Mouse (Mus musculus) lung, postnatal 0 days (tissue): ENCODE measurements at regions not wholly inside any gene's neighbourhood (a gene's known extent, or its start where the extent isn't known, plus 50 kb on each side); places are given as distances from the start of the nearest gene placed in this dataset.

ENCODE experiments used
- ATAC-seq: fragments of 200-750 bp; cut with Nextera tagmentation; 2 replicates; pipeline ENCODE4 v1.8.0; 2017; ENCODE audit warnings: moderate library complexity
- DNase-seq: peaks from one replicate; pipeline ENCODE4 v3.0.0-alpha.2; 2016; ENCODE audit warnings: low spot score
- H3K27ac ChIP-seq: fragments of 300-500 bp; sonication (generic); 2 replicates; pipeline ENCODE4 v1.5.1; 2014; ENCODE audit warnings: antibody characterized with exemption, mild to moderate bottlenecking, low read length, mixed read lengths
- H3K27me3 ChIP-seq: fragments of 300-500 bp; sonication (generic); replicated peaks from 2 replicates; pipeline ENCODE4 v1.6.1; 2014; ENCODE audit warnings: low read length, mixed read lengths; ENCODE audit not compliant: insufficient read depth
- H3K36me3 ChIP-seq: fragments of 300-500 bp; sonication (generic); 2 replicates; pipeline ENCODE4 v1.6.1; 2014; ENCODE audit warnings: low read length, mixed read lengths; ENCODE audit not compliant: insufficient read depth
- H3K4me1 ChIP-seq: fragments of 300-500 bp; sonication (generic); 2 replicates; pipeline ENCODE4 v1.6.1; 2014; ENCODE audit warnings: antibody characterized with exemption, low read depth, low read length, mixed read lengths; ENCODE audit not compliant: insufficient read depth
- H3K4me2 ChIP-seq: fragments of 300-500 bp; sonication (generic); replicated peaks from 2 replicates; pipeline ENCODE4 v1.6.1; 2014; ENCODE audit warnings: low read depth, mild to moderate bottlenecking, low read length, moderate library complexity, mixed read lengths
- H3K4me3 ChIP-seq: fragments of 300-500 bp; sonication (generic); 2 replicates; pipeline ENCODE4 v1.5.1; 2014; ENCODE audit warnings: low read depth, low read length
- H3K9ac ChIP-seq: fragments of 300-500 bp; sonication (generic); replicated peaks from 2 replicates; pipeline ENCODE4 v1.6.1; 2014; ENCODE audit warnings: low read depth, mild to moderate bottlenecking
- H3K9me3 ChIP-seq: fragments of 300-500 bp; sonication (generic); 2 replicates; pipeline ENCODE4 v1.6.1; 2016; ENCODE audit warnings: low read length, mixed read lengths
- CTCF ChIP-seq: IDR thresholded peaks from 2 replicates; pipeline ENCODE4 v1.5.1; 2016; ENCODE audit warnings: antibody characterized with exemption, mild to moderate bottlenecking
- EP300 ChIP-seq: IDR thresholded peaks from 2 replicates; pipeline ENCODE4 v1.6.1; 2016; ENCODE audit warnings: antibody characterized with exemption, mild to moderate bottlenecking, control low read depth
- WGBS: fragments of 180-500 bp; shearing (Covaris S2); extraction: QIAGEN DNeasy Blood & Tissue Kit; methylation state at CpG from one replicate; pipeline ENCODE4 v1.1.7; 2014; 5-methylcytosine and 5-hydroxymethylcytosine counted together

GRCm38 (mm10) chr13:45189389-45189788 is 110.9 kb downstream of the Gm9817 start:
- Histone ChIP-seq H3K4me1 (no peaks in the 10 kb centered on the region), H3K27ac (no peak overlapping the region), H3K4me2 (no peak overlapping the region), H3K27me3 (no peaks in the 10 kb centered on the region), H3K36me3 (no peaks in the 10 kb centered on the region), H3K4me3 (no peak overlapping the region), H3K9ac (no peak overlapping the region), H3K9me3 (no peaks in the 10 kb centered on the region)
- DNase-seq = no peak
- no peak for TF ChIP-seq EP300
- TF ChIP-seq CTCF = no peak
- 65% methylated on average over 6 of the region's 6 CpGs for WGBS
- ATAC-seq = no peak

GRCm38 (mm10) chr13:45190151-45190550 is 111.7 kb downstream of the Gm9817 start:
- no peak overlapping the region for H3K27ac ChIP-seq
- H3K4me3 ChIP-seq = no peak overlapping the region
- no peaks in the 10 kb centered on the region for H3K9me3 ChIP-seq
- H3K27me3 ChIP-seq = no peaks in the 10 kb centered on the region
- ATAC-seq (no peak), DNase-seq (no peak)
- H3K9ac ChIP-seq = no peak overlapping the region
- H3K4me2 ChIP-seq = no peak overlapping the region
- TF ChIP-seq EP300 (no peak), CTCF (no peak)
- no peaks in the 10 kb centered on the region for H3K36me3 ChIP-seq
- 67% methylated on average over 4 of the region's 4 CpGs for WGBS
- no peaks in the 10 kb centered on the region for H3K4me1 ChIP-seq

- DNase-seq (no peak), ATAC-seq (no peak)
- 59% methylated on average over 8 of the region's 8 CpGs for WGBS
- no peaks in the 10 kb centered on the region for H3K9me3 ChIP-seq
- no peaks in the 10 kb centered on the region for H3K4me1 ChIP-seq
- TF ChIP-seq EP300 = no peak
- TF ChIP-seq CTCF = no peak
- no peak overlapping the region for H3K27ac ChIP-seq
- no peak overlapping the region for H3K9ac ChIP-seq
- H3K36me3 ChIP-seq = no peaks in the 10 kb centered on the region
- no peaks in the 10 kb centered on the region for H3K27me3 ChIP-seq
- no peak overlapping the region for H3K4me3 ChIP-seq
- H3K4me2 ChIP-seq = no peak overlapping the region
Measured at GRCm38 (mm10) chr13:45192079-45192478, 113.6 kb downstream of the Gm9817 start.

- Histone ChIP-seq H3K27ac (no peak overlapping the region), H3K27me3 (no peaks in the 10 kb centered on the region), H3K4me1 (no peaks in the 10 kb centered on the region), H3K36me3 (no peaks in the 10 kb centered on the region), H3K4me3 (no peak overlapping the region), H3K9ac (no peak overlapping the region), H3K9me3 (no peaks in the 10 kb centered on the region), H3K4me2 (no peak overlapping the region)
- no peak for DNase-seq
- no peak for TF ChIP-seq EP300
- TF ChIP-seq CTCF = no peak
- 52% methylated on average over 2 of the region's 2 CpGs for WGBS
- ATAC-seq = no peak
Measured at GRCm38 (mm10) chr13:45195562-45195961, 117.1 kb downstream of the Gm9817 start.

- Histone ChIP-seq H3K9me3 (no peaks in the 10 kb centered on the region), H3K27me3 (no peaks in the 10 kb centered on the region), H3K4me3 (no peak overlapping the region), H3K27ac (no peak overlapping the region), H3K4me2 (no peak overlapping the region), H3K4me1 (no peaks in the 10 kb centered on the region), H3K36me3 (no peaks in the 10 kb centered on the region), H3K9ac (no peak overlapping the region)
- no peak for ATAC-seq
- TF ChIP-seq EP300 (no peak), CTCF (no peak)
- DNase-seq = no peak
Measured at GRCm38 (mm10) chr13:45196363-45196762, 117.9 kb downstream of the Gm9817 start.

GRCm38 (mm10) chr13:45200511-45201120 is 122.1 kb downstream of the Gm9817 start:
- WGBS = 18% methylated on average over 9 of the region's 9 CpGs
- DNase-seq = no peak
- no peak for TF ChIP-seq CTCF
- TF ChIP-seq EP300 = no peak

GRCm38 (mm10) chr13:45204856-45205255 is 126.4 kb downstream of the Gm9817 start:
- Histone ChIP-seq H3K4me2 (no peak overlapping the region), H3K27ac (no peak overlapping the region), H3K9me3 (no peaks in the 10 kb centered on the region), H3K9ac (no peak overlapping the region), H3K4me3 (no peak overlapping the region), H3K4me1 (no peaks in the 10 kb centered on the region), H3K27me3 (no peaks in the 10 kb centered on the region), H3K36me3 (no peaks in the 10 kb centered on the region)
- peak; percentile 50; the same call in 1 of the 2 replicates for ATAC-seq
- DNase-seq = peak; percentile 51
- TF ChIP-seq EP300 (no peak), CTCF (no peak)
- WGBS = 51% methylated on average over 6 of the region's 6 CpGs

More at GRCm38 (mm10) chr13:45200511-45201120, 122.1 kb downstream of the Gm9817 start:
- H3K27ac ChIP-seq = no peak overlapping the region
- no peak overlapping the region for H3K4me3 ChIP-seq
- H3K36me3 ChIP-seq = no peaks in the 10 kb centered on the region
- no peaks in the 10 kb centered on the region for H3K4me1 ChIP-seq
- H3K9me3 ChIP-seq = no peaks in the 10 kb centered on the region
- no peaks in the 10 kb centered on the region for H3K27me3 ChIP-seq
- no peak overlapping the region for H3K4me2 ChIP-seq
- H3K9ac ChIP-seq = no peak overlapping the region
- ATAC-seq = no peak
